Mouse (Mus musculus) c-Kit-positive CD71-positive TER-119-positive erythroid progenitor cells, embryonic 14.5 days (primary cell): ENCODE results near the gene Crnkl1.

Experiments used
- DNase-seq: peaks from one replicate; pipeline ENCODE4 v3.0.0-alpha.2; 2013; ENCODE audit warnings: low spot score

Gene Crnkl1

DNA sequence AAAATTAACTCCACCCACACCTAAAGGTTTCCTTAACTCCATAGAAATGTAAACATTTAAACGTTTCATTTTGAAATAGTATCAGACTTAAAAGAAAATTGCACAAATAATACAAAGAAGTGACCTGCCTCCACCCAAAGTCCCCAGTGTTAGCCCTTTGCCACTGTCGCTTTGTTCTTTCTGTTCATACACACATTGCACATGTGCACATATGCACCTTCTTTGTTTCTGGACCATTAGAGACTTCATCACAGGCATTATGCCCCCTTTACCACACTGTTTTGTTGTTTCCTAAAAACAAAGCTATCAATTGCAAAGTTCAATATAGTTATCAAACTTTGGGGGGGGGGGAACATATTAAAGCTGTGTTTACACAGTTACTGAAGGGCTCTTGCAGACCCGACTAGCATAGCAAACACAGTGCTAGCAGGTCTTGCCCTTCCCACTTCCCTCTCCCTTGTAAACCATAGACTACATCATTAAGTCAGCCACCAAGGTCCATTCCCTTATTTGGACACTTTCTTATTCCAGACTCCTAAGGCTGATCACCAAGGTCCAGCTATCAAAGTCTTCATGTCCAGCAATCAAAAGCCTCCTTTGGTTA lies 59.8 kb downstream of the Crnkl1 start:
- DNase-seq, result no peak

DNA sequence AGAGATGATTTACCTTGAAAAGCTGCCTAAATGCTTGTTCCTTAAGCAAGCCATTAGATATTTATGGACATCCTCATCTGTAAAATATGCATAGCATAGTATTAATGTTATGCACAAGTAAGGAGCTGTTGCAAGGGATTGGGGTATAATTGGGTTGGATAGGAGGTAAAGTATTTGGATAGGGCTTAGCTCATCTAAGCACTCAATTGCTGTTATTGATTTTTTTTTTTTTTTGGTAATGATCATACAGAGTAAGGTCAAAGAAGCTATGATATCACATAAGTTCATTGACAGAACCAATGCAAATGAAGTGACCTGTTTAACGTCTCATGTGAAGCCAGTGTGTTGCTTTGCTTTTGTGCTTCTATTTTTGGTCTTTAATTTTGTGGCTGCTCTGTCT lies 60.9 kb downstream of the Crnkl1 start:
- no peak for DNase-seq

DNA sequence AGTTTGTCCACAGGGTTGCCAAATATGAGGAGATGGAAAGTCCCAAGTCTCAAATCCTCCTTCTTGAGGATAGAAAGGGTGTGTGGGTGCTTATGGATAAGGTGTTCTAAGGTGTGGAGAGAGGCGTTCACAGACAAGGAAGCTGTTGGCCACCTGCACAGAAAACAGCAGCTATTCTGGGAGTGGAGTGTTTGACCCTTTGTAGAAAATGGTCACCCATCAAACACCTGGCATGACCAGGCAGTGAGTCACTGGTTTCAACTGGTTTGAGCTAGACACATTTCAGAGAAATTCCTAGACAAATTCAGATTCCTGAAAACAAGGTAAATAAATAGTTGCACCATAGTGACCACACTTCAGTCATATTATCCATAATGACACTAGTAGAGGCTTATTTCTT lies 62.7 kb downstream of the Crnkl1 start:
- no peak for DNase-seq

DNA sequence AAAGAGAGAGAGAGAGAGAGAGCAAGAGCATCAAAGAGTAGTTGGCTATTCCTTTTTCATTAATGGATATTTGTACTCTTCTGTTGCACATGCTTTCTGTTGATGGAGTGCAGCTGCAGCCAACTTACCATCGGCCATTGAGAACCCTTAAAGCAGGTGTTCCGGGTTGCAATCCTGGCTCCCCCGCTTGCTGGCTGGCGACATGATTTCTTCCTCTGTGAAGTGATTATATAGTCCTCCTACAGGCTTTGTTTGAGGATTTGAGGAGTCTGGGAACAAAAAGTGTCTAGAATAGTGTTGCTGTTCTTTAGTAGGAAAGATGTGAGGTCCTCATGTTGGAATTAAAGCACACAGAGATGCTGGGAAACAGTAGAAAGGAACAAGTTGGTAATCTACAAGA lies 63.5 kb downstream of the Crnkl1 start:
- no peak for DNase-seq
